Mouse (Mus musculus): ENCODE data around the gene Ddx4. TPM values are rescaled to one million over a fixed set of nuclear protein-coding genes. Genes with fewer than 3 reads are reported as not detected.
"Not testable (repeated sequence)": the region's sequence is repeated elsewhere in the genome, so short reads cannot be mapped to it uniquely, and the experiment has no call there.

Ddx4 gene
- polyA plus RNA-seq, 2 experiments from 2014 or later = not detected

DNA sequence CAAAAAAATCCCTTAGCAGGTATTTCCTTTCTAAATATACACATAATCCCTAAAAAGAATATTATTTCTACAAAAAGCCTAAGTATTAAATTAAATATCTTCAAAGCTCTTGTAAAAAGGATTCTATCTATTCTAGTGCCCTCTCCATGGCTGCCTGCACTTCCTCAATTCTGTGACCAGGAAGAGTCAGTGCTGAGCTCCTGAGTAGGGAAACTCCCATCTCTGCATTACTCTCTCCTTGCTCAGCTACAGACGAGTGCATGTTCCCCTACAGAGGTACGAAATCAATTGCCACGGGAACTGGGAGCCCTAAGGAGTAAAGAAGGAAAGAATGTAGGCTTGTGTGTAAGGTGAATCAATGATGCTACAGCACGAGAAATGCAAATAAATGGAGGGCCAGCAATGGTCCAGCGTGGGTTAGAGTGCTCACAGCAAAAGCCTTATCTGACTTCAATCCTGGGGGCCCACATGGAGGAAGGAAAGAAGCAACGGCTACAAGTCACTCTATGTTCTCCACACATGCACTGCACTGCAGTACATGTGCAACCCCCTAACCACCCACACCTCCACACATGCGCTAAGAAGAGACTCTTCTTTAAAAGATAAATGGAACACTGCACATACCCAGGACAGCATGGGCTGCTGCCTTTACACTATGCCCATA, 17.0 kb downstream of the Ddx4 start:
- no peak for ATAC-seq

DNA sequence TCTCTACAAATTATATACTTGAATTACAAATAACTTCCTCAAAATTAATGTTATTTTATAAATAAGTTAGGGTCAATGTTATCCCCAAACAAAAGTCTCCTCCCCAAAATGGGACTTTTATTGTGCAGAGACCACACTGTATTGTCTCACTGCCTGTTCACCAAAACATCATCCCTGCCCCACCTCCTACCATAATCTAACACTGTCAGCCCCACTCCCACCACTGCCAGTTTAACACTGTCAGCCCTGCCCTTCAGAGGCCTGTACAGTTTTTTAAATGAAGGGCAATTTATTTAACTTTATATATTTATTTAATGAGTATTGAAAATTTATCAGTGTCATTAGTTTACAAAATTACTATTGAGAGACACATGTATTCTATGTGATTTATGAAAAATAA, 26.7 kb downstream of the Ddx4 start:
- no peak for ATAC-seq

DNA sequence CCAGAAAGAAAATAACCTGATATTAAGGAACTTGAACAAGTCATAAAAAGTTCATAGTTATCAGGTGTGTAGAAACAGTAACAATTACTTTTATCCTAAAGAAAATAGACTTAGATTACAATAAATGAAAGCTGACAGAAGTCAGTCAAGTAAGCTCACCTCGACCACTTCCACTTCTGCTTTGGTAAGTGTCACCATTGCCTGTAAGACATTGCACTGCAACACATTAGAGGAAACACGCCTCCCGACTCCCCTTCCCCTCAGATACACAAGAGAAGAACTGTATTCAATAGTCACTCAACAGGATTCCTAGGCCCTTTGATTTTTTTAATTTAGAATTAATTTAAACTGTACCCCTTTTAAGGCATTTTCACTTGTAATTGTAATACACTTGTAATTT, 27.7 kb downstream of the Ddx4 start:
- no peak for ATAC-seq

DNA sequence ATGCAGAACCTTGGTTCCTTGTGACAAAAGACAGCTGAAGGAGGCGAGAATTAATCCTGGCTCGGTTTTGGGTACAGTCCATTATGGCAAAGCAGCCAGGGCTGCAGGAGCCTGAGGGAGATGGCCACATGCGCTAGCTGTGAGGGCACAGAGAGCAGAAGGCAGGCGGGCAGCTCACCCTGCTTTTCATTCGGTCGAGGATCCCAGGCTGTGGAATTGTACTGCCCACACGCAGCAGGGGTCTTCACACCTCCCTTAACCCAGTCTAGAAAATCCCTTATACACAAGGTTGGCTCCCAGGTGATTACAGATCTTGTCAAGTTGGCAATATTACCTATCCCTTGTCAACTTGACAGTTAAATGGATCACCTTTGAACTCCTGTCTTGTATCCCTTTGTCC, 28.6 kb downstream of the Ddx4 start:
- no peak for ATAC-seq

DNA sequence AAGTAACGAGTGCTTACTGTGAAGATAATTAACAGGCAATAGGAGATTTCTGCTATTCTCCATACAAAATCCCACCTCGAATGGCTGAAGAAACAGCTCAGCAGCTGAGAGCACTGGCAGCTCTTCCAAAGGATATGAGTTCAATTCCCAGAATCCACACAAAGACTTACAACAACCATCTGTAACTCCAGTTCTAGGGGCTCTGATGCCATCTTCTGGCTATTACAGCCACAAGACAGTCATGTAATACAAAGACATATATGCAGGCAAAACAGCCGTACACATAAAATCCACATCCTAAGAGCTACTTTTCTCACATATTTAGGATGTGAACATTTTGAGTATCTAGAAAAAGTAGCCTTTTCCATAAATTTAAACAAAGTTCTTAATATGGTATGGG, 30.7 kb downstream of the Ddx4 start:
- no peak for ATAC-seq

DNA sequence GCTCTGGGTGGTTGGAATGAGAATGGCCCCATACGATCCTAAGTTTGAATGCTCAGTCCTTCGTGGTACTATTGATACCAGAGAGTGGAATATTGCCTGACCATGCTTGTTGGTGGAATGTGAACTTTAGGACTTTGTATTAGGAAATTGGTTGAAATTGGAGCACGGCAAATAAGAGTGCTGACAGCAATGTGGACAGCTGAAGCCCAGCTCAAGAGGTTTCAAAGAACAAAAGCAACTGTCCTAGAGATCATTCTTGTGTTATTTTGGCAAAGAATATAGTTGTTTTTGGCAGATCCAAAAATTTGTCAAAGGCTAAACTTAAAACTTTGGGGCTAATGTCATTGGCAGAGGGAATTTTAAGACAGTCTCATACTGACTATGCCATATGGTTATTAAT, 43.7 kb downstream of the Ddx4 start:
- no peak for ATAC-seq

DNA sequence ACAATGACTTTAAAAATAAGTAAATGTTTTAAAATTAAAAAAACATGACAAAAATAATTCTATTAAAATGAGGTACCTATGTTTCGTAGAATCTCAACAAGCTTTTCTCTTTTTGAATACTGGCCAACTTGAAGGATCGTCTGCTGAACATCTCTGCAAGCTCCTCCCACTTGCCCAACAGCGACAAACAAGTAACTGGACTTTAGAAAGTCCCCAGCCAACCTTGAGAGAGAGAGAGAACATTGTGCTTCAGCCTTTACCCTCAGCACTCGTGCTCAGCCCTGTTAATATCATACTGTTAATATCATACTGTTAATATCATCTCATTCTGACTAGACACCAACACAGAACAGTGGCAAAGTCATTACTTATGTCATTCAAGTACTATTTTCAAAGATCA, 47.9 kb downstream of the Ddx4 start:
- no peak for ATAC-seq

DNA sequence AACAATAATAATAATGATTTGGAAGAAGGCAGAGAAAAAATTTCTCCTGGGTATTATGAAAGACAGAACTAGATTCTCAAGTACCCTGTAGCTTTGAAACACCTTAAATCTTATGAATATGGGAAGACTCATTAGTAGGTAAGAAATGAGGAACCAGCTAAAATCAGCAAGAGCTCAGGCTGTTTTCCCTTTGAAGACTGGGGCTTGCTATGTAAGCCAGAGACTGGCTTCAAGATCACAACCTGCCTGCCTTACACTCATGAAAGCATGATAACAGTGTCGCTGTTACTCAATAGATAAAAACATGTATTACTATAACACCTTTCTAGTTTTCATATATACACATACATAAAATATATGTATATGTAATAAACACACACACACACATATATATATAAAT, 48.4 kb downstream of the Ddx4 start:
- ATAC-seq = no peak

DNA sequence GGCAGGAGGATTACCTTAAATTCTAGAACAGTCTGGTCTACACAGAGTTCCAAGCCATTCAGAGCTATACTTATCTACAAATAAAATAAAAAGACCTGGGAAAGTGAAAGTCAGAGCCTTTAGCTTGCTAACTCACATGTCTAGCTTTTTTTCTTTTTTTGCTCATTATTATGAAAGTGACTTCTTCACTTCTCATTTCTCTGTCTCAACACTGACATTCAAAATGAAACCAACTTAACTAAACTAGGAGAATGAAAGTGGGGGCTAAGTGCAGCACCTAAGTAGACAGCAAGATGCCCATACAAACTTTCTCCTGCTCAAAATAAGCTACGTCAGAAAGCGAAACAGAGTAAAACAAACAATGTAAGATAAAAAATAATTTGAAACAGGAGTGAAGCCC, 49.7 kb downstream of the Ddx4 start:
- ATAC-seq = no peak

DNA sequence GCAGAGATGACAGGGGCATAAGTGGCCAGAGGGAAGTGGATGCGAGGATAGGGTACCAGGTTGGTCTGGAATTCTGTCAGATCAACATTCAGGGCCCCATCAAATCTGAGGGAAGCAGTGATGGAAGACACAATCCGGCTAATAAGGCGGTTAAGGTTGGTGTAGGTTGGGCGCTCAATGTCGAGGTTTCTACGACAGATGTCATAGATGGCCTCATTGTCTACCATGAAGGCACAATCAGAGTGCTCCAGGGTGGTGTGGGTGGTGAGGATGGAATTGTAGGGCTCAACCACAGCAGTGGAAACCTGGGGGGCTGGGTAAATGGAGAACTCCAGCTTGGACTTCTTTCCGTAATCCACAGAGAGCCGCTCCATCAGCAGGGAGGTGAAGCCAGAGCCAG, 58.0 kb downstream of the Ddx4 start, which contains the start of gene Il31ra:
TSS of gene Il31ra (minus strand) at position 101 of the 400 bp plus-strand sequence.
- ATAC-seq = not testable (repeated sequence)

DNA sequence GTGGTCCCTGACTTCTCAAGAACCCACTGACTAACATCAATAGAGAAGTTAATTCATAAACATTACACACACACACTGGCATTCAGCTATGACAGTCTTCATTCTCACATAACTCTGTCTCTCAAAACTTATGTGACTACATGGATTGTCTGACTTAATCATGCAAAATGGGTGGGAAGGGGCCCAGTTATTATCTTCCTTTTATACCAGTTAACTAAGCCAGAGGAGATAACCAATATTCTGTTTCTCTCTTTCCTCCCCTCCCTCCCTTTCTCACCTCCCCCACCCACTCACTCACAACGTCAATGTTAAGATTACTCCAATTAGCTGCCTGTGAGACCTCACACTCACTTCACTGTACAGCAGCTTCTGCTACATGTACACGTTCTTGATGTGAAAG, 62.0 kb downstream of the Ddx4 start:
- no peak for ATAC-seq

DNA sequence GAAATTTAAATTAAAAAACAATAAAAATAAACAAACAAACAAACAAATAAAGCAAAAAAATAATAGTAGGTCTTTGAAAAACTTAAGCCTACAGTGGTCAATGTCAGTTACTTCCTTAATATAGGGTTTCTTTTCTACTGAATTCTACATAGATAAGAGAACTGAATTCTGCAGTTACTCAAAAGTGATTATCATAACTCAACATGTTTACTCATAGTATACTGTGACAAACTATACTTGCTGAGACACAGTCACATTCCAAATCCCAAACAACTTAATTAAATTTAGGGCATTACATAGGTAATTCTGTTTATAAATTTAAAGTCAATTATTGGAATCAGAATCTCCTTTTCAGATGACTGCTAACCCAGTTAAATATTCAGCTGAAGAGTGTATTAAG, 62.6 kb downstream of the Ddx4 start:
- ATAC-seq = no peak

DNA sequence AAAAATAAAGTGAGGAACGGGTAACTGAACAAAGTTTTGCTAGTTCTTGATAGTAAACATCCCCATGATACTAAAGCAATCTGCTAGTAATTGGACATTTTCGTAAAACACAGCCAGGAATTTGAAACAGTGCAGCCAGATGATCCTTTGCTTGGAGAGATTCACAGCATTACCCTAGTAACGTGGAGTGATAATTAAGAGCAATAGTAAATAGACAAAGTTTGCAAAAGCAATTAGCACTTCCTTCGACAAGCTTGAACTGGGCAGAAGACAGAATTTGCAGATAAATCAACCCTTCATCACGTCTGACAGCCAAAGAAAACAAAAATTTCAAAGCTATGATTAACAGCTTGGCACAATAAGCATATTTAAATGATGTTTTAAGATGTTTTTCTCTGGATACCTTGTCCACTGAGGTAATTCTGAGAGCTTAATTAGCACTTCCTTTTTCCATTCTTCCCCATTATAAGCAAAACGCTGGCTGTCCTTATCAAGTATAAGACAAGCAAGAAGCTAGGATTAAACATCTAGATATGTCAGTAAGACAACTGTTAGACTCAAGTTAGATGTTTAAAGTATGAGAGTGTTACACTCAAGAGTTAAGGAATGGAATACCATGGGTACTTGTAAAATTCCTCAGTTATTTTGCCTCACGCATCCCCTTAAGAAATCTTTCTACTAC, 67.6 kb downstream of the Ddx4 start:
- ATAC-seq = no peak

DNA sequence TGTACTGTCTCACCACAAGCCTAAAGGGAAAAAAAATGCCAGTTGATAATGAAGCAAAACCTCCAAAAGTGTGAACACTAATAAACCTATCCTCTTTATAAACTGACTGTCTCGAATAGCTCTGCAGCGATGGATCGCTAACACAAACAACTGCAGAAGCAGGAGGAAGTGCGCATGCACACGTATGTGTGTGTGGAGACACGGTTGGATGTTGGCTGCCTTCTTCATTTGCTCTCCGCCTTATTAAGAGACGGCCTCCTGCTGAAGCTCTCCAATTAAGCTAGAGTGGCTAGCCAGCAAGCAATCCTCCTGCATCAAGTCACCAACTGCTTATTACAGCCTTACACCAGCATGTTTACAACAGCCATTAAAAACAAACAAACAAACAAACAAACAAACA, 70.0 kb downstream of the Ddx4 start:
- ATAC-seq = no peak

DNA sequence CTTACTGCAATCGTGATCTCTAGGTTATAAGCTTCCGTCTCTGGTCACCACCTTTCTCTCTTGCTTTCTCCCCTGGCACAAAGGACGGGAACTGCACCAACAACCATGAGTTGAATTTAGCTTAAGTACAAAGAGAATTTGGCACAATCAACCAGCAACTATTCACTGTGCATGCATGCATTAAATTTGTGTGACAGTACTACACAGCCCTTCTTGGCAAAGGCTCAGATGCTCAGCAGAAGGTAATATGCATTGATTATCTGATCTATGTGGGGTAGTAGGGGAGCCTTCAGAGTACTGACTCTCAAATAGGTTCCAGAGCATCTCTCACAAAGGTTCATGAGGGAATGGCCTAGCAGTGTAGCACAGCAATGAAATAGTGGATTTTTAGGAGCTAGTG, 70.5 kb downstream of the Ddx4 start:
- no peak for ATAC-seq

DNA sequence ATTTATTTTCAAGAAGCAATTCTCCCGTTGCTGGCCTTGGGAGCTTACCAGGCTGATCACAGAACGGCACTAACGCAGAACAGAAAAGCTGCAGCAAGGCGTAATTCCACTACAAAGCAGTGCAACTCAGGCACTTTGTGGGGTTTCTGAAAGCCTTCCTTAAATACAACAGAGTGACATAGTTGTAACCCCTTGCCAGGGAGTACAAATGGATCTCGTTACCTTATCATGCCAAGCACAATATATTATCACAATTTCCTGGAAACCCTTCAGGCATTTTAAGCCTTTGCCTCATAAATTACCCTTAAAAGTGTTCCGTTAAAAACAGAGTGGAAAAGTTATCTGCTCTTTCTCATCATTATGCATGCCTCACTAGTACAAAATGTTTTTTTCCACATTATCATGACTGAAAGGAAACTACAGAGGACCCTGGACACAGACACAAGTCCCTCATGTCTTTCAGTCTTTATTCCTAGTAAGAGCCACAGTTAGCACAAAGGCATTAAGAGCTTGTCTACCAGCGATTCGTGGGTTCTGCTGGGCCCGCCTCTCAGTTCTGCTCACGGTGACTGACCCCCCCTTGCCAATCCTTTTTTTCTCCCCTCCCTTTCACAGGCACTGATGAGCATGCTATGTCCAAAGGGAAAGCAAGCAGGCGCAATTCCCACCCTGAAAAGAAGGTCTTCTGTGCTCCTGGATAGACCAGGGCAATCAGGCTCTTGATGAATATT, 71.5 kb downstream of the Ddx4 start:
- no peak for ATAC-seq

DNA sequence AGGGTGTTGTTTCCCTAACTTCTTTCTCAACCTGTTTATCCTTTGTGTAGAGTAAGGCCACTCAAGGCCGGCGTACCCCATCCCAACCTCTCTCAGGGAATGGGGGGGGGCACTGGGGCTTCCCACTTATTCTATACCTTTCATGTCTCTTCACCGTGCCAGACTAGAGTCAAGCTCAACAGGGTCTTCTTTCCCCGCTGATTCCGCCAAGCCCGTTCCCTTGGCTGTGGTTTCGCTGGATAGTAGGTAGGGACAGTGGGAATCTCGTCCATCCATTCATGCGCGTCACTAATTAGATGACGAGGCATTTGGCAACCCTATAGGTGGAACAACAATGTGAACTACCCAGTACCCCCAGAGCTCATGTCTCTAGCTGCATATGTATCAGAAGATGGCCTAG, 74.2 kb downstream of the Ddx4 start:
- ATAC-seq = not testable (repeated sequence)

DNA sequence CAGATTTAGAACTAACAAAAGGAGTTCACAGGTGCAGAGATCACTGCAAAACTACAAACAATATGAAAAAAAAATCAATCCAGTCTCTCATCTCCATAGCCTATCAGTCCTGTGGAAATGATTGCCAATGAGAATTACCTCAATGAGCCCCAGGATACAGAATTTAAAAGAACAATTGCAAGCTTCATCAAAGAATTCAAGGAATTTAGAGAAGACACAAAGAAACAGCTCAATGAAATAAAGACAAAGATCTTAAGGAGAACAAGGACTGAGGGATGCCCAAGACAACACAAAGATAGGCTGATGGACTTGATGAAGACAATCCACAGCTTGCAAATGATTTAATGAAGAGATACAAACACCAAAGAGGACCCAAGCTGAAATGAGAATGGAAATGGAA, 78.5 kb downstream of the Ddx4 start:
- ATAC-seq = no peak

DNA sequence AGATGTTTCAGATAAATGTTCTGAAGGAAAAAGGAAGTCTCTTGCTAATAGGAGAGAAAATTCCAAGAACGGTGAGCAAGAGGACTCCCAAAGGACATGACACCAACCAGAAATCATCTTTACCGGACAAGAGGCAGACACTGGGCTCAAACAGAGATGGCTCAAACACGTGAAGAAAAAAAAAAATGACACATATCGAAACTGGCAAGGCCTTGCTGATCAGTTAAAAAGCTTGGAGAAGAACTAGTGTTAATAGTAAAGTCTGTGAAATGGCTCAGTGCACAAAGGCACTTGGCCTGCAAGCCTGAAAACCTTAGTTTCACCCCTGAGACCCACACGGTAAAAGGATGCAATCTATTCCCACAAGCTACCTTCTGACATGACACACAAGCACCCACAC, 81.5 kb downstream of the Ddx4 start:
- ATAC-seq = no peak

DNA sequence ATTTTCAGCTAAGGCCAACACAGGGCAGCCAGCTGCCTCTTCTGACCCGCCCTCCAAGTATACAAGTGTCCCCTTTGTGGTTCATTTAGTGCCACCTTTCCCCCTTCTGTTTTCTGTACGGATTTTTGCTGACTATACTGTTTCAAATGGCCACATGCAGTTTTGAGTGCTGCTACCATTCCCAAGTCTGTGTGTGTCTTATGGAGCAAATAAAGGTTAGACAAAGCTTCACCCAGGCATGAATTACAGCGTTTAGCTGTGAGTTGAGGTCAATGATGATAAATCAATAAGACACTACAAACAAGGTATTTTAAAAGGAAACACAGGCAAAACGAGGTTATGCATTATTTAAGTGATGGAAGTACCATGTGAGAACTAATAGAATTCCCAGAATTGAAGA, 82.7 kb downstream of the Ddx4 start:
- no peak for ATAC-seq

DNA sequence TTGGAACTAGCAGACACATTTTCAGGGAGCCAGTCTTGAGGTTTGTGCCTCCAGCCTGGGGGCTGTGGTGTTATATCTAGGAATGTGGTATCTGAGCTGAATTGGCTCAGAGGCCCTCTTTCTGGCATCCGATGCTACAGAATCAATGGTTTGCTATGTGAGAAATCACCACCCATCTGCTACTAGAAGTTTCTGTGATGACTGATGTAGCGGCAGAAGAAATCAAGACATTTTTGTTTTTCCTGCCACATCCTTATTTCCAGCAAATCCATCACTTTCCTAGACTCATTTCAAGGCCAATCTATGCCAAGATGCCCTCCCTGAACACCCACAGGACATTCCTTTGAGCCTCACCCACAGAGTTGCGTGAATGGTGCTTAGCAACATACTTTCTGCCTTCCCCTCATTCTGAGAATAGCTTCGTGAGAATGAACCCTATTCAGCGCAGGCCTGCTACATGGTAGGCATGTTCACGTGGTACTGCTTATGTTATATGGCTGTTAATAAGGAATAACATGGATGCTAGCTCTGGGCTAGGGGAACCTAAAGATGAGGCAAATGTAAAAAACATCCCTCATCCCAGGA, 91.6 kb downstream of the Ddx4 start:
- ATAC-seq = no peak

DNA sequence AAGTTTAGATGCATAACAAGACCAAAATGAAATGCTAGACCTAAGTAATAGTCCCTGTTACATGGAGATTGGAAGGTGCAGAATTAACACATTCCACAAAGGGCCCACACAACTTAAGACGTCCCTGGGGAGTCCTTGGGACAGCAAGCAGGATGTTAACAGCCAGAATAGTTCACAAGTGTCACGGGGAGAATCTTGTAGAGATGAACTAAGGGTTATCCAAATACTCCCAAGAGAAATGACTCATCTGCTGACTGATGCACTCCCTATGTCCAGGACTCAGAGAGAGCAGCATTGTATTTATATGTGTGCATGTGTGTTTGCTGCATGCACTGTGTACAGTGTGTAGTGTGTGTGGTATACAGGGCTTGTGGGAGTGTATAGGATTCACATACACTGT, 95.8 kb downstream of the Ddx4 start:
- no peak for ATAC-seq

DNA sequence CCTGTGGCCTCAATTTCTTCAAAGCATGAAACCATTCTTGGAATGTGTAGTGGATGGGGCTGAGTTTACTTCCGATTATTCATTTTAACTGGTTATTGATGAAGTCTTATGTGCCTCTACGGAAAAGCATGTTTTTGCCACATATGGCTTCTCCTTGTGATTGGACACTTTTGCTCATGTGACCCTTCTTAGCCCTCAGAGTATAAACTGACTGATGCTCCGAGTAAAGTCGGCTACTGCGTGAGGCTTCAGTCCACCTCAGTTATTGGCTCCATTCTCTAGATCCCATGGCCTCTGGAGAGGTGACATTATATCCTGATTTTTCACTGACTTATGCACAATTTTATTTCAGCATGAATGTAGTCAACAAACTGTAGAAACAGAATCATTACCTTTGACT, 99.0 kb downstream of the Ddx4 start:
- ATAC-seq = no peak
